Mouse (Mus musculus): Measurements from ENCODE around the gene Sdhb. TPM values are rescaled to one million over a fixed set of nuclear protein-coding genes. Genes with fewer than 3 reads are reported as not detected.

Gene Sdhb
- 457 and 464 TPM in 2 replicates for polyA plus RNA-seq (2015; fragmentation: Nextera tagmentation; extraction: Ambion mirVana)

- Histone ChIP-seq H3K9me3 (no peaks in the 10 kb centered on the region), H3K36me3 (peaks cover under 1% of the 10 kb centered on the region; the same call in 1 of the 2 replicates), H3K4me1 (replicated peaks) (peaks cover 52% of the 10 kb centered on the region), H3K4me3 (replicated peaks) (peak within 1 kb of the TSS; percentile 74), H3K27ac (peak within 1 kb of the TSS; percentile 84), H3K9ac (replicated peaks) (peak within 1 kb of the TSS; percentile 89), H3K4me2 (replicated peaks) (peak within 1 kb of the TSS; percentile 77), H3K27me3 (no peaks in the 10 kb centered on the region)
- ATAC-seq = peak; percentile 96
- WGBS = 2% methylated on average over 37 of the region's 37 CpGs
Observed at GRCm38 (mm10) chr4:140960781-140961466, at the start of gene Sdhb. Gene Sdhb (plus strand): TSS chr4:140961203.

GRCm38 (mm10) chr4:140911416-140911815 is 49.6 kb upstream of the Sdhb start:
- Histone ChIP-seq H3K4me1 (replicated peaks) (peaks cover 12% of the 10 kb centered on the region), H3K4me3 (replicated peaks) (no peak overlapping the region), H3K36me3 (no peaks in the 10 kb centered on the region), H3K27ac (no peak overlapping the region), H3K9ac (replicated peaks) (no peak overlapping the region), H3K9me3 (no peaks in the 10 kb centered on the region), H3K4me2 (replicated peaks) (no peak overlapping the region), H3K27me3 (peaks cover 25% of the 10 kb centered on the region)
- WGBS = 90% methylated on average over 9 of the region's 9 CpGs
- no peak for ATAC-seq

DNA sequence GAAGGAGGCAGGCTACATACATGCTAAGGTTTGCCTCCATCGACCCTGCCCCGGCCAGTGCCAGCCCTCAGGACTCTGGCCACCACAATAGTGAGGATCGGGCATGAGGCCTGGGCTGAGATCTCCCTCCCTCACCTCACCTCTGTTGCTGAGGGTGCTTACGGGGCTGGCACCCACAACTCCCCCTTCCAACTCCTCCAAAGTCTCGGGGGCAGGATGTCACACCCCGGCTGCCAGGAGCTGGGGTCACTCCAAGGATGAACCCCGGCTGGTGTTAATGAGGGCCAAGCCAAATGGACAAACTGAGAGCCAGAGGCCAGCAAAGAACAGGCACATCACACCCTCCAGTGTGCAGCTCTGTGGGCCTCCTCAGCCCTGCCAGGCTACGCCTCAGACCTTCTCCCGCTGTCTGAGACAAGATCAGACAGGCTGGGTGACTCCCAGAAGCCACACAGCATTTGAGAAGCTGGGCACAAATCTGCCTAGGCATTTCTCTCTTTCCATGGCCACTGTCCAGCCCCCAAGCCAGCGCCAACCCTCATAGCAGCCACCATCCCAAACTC is 48.7 kb upstream of the Sdhb start:
- Histone ChIP-seq H3K36me3 (no peaks in the 10 kb centered on the region), H3K4me3 (replicated peaks) (no peak overlapping the region), H3K4me1 (replicated peaks) (peaks cover 11% of the 10 kb centered on the region; the same call in 1 of the 2 replicates), H3K9me3 (no peaks in the 10 kb centered on the region), H3K27me3 (peaks cover 15% of the 10 kb centered on the region), H3K9ac (replicated peaks) (no peak overlapping the region), H3K4me2 (replicated peaks) (no peak overlapping the region), H3K27ac (no peak overlapping the region)
- WGBS = 84% methylated on average over 10 of the region's 10 CpGs
- ATAC-seq = no peak

DNA sequence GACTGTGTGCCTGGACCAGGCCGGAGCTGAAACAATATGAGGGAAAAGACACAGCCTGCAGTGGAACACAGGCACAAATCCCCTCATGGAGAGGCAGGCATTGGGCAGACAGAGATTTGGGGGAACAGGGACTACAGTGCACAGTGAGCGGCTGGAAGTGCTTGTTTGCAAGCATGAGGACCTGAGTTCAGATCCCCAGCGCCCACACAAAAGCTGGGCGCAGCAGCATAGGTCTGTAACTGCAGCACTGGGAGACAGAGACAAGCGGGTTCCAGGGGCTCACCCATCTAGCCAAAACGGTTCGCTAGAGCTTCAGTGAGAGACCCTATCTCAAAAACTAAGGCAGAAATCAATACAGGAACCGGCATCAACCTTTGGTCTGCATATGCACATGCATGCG is 47.4 kb upstream of the Sdhb start:
- Histone ChIP-seq H3K4me1 (replicated peaks) (peaks cover 11% of the 10 kb centered on the region; the same call in 1 of the 2 replicates), H3K9ac (replicated peaks) (no peak overlapping the region), H3K4me3 (replicated peaks) (no peak overlapping the region), H3K9me3 (no peaks in the 10 kb centered on the region), H3K27me3 (peaks cover 3% of the 10 kb centered on the region; the same call in 1 of the 2 replicates), H3K4me2 (replicated peaks) (no peak overlapping the region), H3K27ac (no peak overlapping the region), H3K36me3 (no peaks in the 10 kb centered on the region)
- ATAC-seq = no peak
- 91% methylated on average over 9 of the region's 9 CpGs for WGBS

DNA sequence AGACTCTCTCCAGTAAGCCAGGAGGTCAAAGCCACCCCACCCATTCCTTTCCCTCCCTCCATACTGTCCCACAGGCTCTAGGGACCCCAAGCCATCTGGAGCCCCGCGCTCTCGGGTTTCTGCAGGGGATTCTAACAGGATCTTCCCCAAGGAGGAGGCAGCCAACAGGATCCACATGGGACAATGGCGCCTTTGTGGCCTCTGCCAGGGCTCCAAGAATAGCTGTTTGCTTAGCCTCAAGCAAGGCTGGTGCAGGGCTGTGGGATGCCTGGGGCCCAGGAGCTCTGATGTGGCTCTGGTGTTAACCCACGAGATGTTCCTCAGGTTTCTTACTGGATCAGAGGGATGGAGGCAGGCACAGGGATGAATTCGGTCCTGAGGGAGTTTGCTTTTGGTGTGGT is 46.3 kb upstream of the Sdhb start:
- no peak overlapping the region for H3K4me3 ChIP-seq (replicated peaks)
- no peak overlapping the region for H3K27ac ChIP-seq
- H3K9ac ChIP-seq (replicated peaks) = no peak overlapping the region
- WGBS = 44% methylated on average over 6 of the region's 6 CpGs
- no peak overlapping the region for H3K4me2 ChIP-seq (replicated peaks)
- H3K36me3 ChIP-seq = no peaks in the 10 kb centered on the region
- peaks cover 11% of the 10 kb centered on the region; the same call in 1 of the 2 replicates for H3K4me1 ChIP-seq (replicated peaks)
- no peaks in the 10 kb centered on the region for H3K9me3 ChIP-seq
- no peak for ATAC-seq
- 0 out of 2 replicates have a peak, but pooled peaks cover 2% of the 10 kb centered on the region for H3K27me3 ChIP-seq

GRCm38 (mm10) chr4:140915235-140915634 is 45.8 kb upstream of the Sdhb start:
- H3K27me3 ChIP-seq = 0 out of 2 replicates have a peak, but pooled peaks cover 3% of the 10 kb centered on the region
- WGBS = 81% methylated on average over 3 of the region's 3 CpGs
- peaks cover 11% of the 10 kb centered on the region; the same call in 1 of the 2 replicates for H3K4me1 ChIP-seq (replicated peaks)
- H3K4me2 ChIP-seq (replicated peaks) = no peak overlapping the region
- H3K27ac ChIP-seq = no peak overlapping the region
- H3K36me3 ChIP-seq = no peaks in the 10 kb centered on the region
- ATAC-seq = no peak
- no peak overlapping the region for H3K4me3 ChIP-seq (replicated peaks)
- no peak overlapping the region for H3K9ac ChIP-seq (replicated peaks)
- no peaks in the 10 kb centered on the region for H3K9me3 ChIP-seq

DNA sequence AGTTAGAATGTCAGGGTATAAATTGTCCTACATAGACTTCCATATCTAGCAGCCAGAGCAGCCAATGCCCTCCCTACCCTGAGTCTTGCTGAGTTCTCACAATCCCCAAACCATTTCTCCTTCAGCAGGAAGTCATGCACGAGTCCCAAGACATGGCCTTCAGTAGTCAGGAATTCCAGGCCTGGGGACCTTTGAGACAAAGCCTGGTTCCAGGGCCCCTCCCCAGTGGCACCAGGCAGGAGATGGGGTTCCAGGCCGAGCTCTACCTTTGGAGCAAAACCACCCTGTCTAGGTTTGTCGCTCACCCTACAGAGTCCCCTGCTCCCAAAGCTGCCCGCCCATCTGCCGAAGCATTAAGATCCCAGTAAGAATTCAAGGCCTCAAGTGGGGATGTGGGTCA is 44.7 kb upstream of the Sdhb start:
- 88% methylated on average over 5 of the region's 5 CpGs for whole genome bisulfite sequencing
- H3K4me2 ChIP-seq (replicated peaks) = no peak overlapping the region
- no peak for ATAC-seq

DNA sequence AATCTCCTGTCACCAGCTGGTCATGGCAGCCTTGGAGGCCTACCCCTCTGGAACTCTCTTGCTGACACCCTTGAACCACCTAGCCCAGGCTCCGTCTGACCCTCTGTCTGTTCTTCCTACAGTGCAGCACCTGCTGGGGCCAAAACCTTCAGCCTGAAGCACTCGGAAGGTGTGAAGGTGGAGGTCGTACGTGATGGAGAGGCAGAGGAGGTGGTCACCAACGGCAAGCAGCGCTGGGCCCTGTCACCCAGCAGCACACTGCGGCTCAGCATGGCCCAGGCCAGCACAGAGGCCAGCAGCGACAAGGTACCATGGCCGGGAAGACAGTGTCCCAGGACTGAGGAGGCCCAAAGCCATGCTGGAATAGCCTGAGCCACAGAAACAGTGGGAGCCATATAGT is 43.6 kb upstream of the Sdhb start:
- Histone ChIP-seq H3K4me2 (replicated peaks) (no peak overlapping the region), H3K4me1 (replicated peaks) (peaks cover 6% of the 10 kb centered on the region; the same call in 1 of the 2 replicates), H3K9me3 (no peaks in the 10 kb centered on the region), H3K9ac (replicated peaks) (no peak overlapping the region), H3K27me3 (peaks cover 7% of the 10 kb centered on the region; the same call in 1 of the 2 replicates), H3K27ac (no peak overlapping the region), H3K36me3 (no peaks in the 10 kb centered on the region), H3K4me3 (replicated peaks) (no peak overlapping the region)
- ATAC-seq = no peak
- WGBS = 86% methylated on average over 9 of the region's 9 CpGs

More for the DNA sequence above, 44.7 kb upstream of the Sdhb start:
- H3K27ac ChIP-seq = no peak overlapping the region
- no peak overlapping the region for H3K9ac ChIP-seq (replicated peaks)
- no peaks in the 10 kb centered on the region for H3K36me3 ChIP-seq
- no peak overlapping the region for H3K4me3 ChIP-seq (replicated peaks)
- no peaks in the 10 kb centered on the region for H3K9me3 ChIP-seq
- peaks cover 6% of the 10 kb centered on the region; the same call in 1 of the 2 replicates for H3K4me1 ChIP-seq (replicated peaks)
- H3K27me3 ChIP-seq = 0 out of 2 replicates have a peak, but pooled peaks cover 7% of the 10 kb centered on the region

DNA sequence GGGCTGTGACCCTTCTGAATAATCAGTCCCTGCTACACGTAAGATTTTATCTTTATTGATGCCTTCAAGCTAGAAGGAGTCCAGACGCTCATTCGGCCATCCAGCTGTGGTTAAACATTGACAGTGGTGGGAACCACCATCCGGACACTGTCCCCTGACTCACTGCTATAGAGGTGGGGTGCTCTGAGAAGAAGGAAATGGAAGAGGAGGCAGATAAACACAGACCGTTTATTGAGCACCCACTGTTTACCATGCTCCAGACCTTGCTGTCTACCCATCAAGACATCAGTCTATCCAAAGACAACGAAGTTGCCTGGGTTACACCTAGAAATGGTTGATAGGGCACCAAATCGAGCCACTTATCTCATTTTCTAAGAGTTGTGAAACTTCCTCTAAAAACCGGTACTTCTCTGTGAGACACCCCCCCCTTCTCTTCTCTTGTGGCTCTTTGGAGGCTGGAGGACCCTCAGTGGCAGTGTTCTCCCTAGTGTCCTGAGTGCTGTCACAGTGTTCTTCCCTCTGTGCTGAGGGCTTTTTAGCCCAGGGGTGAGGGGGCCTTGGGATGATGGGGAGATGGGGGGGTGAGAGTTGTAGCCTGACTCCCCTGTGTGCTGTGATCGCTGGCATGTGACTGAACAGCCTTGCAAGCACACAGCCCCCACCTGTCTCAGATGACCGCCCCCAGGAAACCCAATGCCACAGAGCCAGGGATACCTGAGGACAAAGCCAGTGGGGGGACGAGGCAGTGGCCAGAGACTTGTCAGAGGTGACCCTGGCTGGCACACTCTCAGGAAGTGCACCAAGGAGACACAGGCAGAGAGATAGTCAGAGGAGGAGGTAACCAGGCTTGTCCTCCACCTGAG is 40.8 kb upstream of the Sdhb start:
- WGBS = 74% methylated on average over 11 of the region's 11 CpGs
- H3K4me2 ChIP-seq (replicated peaks) = no peak overlapping the region

DNA sequence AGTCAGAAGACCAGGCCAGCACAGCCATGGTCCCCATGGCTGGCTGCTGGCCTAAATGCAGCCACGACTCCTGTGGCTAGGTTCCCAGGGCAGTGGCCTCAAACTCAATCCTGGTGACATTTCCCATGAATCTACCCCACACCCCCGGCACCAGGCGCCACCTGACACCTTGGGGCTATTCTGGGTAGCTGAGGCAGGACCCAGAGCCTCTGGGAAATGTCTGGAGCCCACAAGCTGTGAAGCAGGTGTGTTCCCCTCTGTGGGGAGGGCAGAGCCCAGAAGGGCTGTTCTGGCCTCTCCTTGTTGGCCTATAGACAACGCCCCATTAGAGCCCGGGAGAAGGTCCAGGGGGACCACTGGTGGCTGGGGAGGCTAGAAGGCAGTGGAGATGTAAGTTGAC is 38.5 kb upstream of the Sdhb start:
- 85% methylated on average over 5 of the region's 5 CpGs for WGBS
- H3K4me1 ChIP-seq (replicated peaks) = no peaks in the 10 kb centered on the region
- ATAC-seq = no peak
- H3K27ac ChIP-seq = no peak overlapping the region
- peaks cover 7% of the 10 kb centered on the region; the same call in 1 of the 2 replicates for H3K27me3 ChIP-seq
- no peak overlapping the region for H3K9ac ChIP-seq (replicated peaks)
- H3K4me2 ChIP-seq (replicated peaks) = no peak overlapping the region
- H3K4me3 ChIP-seq (replicated peaks) = no peak overlapping the region
- H3K36me3 ChIP-seq = no peaks in the 10 kb centered on the region
- no peaks in the 10 kb centered on the region for H3K9me3 ChIP-seq

More for the DNA sequence above, 40.8 kb upstream of the Sdhb start:
- peaks cover 7% of the 10 kb centered on the region; the same call in 1 of the 2 replicates for H3K27me3 ChIP-seq
- H3K4me3 ChIP-seq (replicated peaks) = no peak overlapping the region
- no peak overlapping the region for H3K27ac ChIP-seq
- no peaks in the 10 kb centered on the region for H3K36me3 ChIP-seq
- ATAC-seq = no peak
- H3K4me1 ChIP-seq (replicated peaks) = no peaks in the 10 kb centered on the region
- H3K9ac ChIP-seq (replicated peaks) = no peak overlapping the region
- no peaks in the 10 kb centered on the region for H3K9me3 ChIP-seq

- Histone ChIP-seq H3K4me2 (replicated peaks) (no peak overlapping the region), H3K9ac (replicated peaks) (no peak overlapping the region), H3K9me3 (no peaks in the 10 kb centered on the region), H3K27ac (no peak overlapping the region), H3K27me3 (peaks cover 2% of the 10 kb centered on the region; the same call in 1 of the 2 replicates), H3K36me3 (no peaks in the 10 kb centered on the region), H3K4me3 (replicated peaks) (no peak overlapping the region), H3K4me1 (replicated peaks) (0 out of 2 replicates have a peak, but pooled peaks cover 1% of the 10 kb centered on the region)
- 89% methylated on average over 8 of the region's 8 CpGs for WGBS
- no peak for ATAC-seq
Observed at GRCm38 (mm10) chr4:140925648-140926047, 35.4 kb upstream of the Sdhb start.
